Mouse (Mus musculus): Measurements from ENCODE around the gene Kcnc3.

- TF ChIP-seq CTCF (IDR thresholded peaks at IDR 0.05) (no peak), EP300 (IDR thresholded peaks at IDR 0.05) (no peak)
These were observed 58.7 kb downstream of the Kcnc3 start for GRCm38 (mm10) chr7:44649094-44649610.

Data from lung, postnatal 0 days (tissue).